Mouse (Mus musculus): ENCODE measurements around the gene Aff1. TPM values are rescaled to one million over a fixed set of nuclear protein-coding genes. Genes with fewer than 3 reads are reported as not detected.
A peak's percentile ranks its signal among the peaks of the same experiment; 100 is the strongest.

Aff1 gene
- total and polyA plus RNA-seq, 2 experiments, result 4.1 to 6.5 TPM

DNA sequence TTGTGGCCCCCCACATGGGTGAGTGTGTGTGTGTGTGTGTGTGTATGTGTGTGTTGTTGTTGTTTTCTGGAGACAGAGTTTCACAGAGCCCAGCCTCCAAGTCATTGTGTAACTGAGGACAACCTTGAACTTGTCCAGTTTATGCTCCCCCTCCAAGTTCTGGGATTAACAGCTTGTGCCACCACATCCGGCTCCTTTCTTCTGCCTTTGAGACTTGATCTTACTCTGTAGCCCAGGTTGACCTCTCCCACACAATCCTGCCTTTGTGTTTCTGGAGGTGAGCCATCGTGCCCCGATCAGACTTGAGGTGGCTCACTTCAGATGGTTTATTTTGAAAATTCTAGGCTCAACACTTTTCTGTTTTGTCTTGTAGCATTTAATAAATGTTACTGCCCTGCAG is 10.3 kb upstream of the Aff1 start:
- no peak overlapping the region for H3K27ac ChIP-seq (replicated peaks; ENCODE audit: insufficient read depth, low read depth, low read length)
- no peaks in the 10 kb centered on the region for H3K79me2 ChIP-seq (ENCODE audit: control insufficient read depth, insufficient read depth, low read length)
- no peaks in the 10 kb centered on the region for H3K4me1 ChIP-seq (ENCODE audit: control insufficient read depth, insufficient read depth, low read length)
- WGBS, result 74% methylated on average over 3 of the region's 3 CpGs
- no peak overlapping the region for H3K9ac ChIP-seq (ENCODE audit: low read depth, low read length)
- TF ChIP-seq CTCF (IDR thresholded peaks at IDR 0.05; ENCODE audit: low read depth, low read length) (no peak), POLR2A (IDR thresholded peaks at IDR 0.05; ENCODE audit: extremely low read depth, insufficient read depth, low read length) (no peak)
- no peaks in the 10 kb centered on the region for H3K27me3 ChIP-seq (ENCODE audit: control insufficient read depth, insufficient read depth, low read length)
- no peaks in the 10 kb centered on the region for H3K36me3 ChIP-seq (ENCODE audit: control insufficient read depth, insufficient read depth, low read length)
- no peak overlapping the region for H3K4me3 ChIP-seq (ENCODE audit: insufficient read depth, low read depth, low read length)
- DNase-seq (ENCODE audit: extremely low read depth, low read depth, low spot score), result no peak

DNA sequence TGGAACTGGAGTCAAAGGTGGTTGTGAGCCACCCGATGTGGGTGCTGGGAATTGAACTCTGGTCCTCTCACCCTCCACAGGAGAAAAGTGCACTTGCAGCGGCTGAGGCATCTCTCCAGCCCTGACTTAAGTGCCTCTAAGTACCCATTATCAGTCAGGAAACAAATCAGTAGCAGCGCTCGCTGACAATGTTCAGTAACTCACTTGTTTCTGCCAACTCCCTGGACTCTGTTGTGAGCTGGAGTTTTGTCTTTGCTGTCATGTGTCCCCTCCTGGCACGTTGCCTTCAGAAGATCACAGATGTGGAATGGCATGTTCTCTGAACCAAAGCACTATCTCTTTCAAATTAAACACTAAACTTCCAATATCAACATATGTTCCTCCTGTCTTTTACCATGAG is 2.5 kb upstream of the Aff1 start:
- Histone ChIP-seq H3K4me1 (ENCODE audit: control insufficient read depth, insufficient read depth, low read length) (no peaks in the 10 kb centered on the region), H3K27ac (replicated peaks; ENCODE audit: insufficient read depth, low read depth, low read length) (no peak overlapping the region), H3K4me3 (ENCODE audit: insufficient read depth, low read depth, low read length) (no peak overlapping the region), H3K36me3 (ENCODE audit: control insufficient read depth, insufficient read depth, low read length) (no peaks in the 10 kb centered on the region), H3K9ac (ENCODE audit: low read depth, low read length) (no peak overlapping the region), H3K79me2 (ENCODE audit: control insufficient read depth, insufficient read depth, low read length) (no peaks in the 10 kb centered on the region), H3K27me3 (ENCODE audit: control insufficient read depth, insufficient read depth, low read length) (no peaks in the 10 kb centered on the region)
- TF ChIP-seq POLR2A (IDR thresholded peaks at IDR 0.05; ENCODE audit: extremely low read depth, insufficient read depth, low read length) (no peak), CTCF (IDR thresholded peaks at IDR 0.05; ENCODE audit: low read depth, low read length) (no peak)
- no peak for DNase-seq (ENCODE audit: extremely low read depth, low read depth, low spot score)
- WGBS, result 87% methylated on average over 5 of the region's 5 CpGs

DNA sequence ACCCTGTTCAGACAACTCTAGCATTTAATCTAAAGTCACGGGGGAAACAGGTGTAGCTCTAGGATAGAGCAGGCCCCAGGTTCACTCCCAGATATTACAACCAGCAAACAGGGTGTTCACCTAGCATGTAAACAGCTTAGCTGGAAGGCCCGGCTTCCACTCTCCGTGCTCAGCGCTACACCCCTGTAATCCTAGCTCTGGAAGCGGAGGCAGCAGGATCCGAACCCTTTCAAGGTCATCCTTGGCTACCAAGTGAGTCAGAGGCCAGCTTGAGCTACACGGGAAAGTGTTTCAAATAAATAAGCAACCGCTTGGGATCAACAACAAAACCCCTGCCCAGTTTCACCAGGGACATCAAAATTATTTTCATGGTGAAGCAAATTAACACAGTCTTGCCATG is 2.0 kb upstream of the Aff1 start:
- Histone ChIP-seq H3K4me3 (ENCODE audit: insufficient read depth, low read depth, low read length) (no peak overlapping the region), H3K9ac (ENCODE audit: low read depth, low read length) (no peak overlapping the region), H3K27me3 (ENCODE audit: control insufficient read depth, insufficient read depth, low read length) (no peaks in the 10 kb centered on the region), H3K4me1 (ENCODE audit: control insufficient read depth, insufficient read depth, low read length) (no peaks in the 10 kb centered on the region), H3K36me3 (ENCODE audit: control insufficient read depth, insufficient read depth, low read length) (no peaks in the 10 kb centered on the region), H3K79me2 (ENCODE audit: control insufficient read depth, insufficient read depth, low read length) (no peaks in the 10 kb centered on the region), H3K27ac (replicated peaks; ENCODE audit: insufficient read depth, low read depth, low read length) (no peak overlapping the region)
- TF ChIP-seq POLR2A (IDR thresholded peaks at IDR 0.05; ENCODE audit: extremely low read depth, insufficient read depth, low read length), result no peak
- TF ChIP-seq CTCF (IDR thresholded peaks at IDR 0.05; ENCODE audit: low read depth, low read length), result no peak
- DNase-seq (ENCODE audit: extremely low read depth, low read depth, low spot score), result no peak
- 86% methylated on average over 8 of the region's 8 CpGs for WGBS

DNA sequence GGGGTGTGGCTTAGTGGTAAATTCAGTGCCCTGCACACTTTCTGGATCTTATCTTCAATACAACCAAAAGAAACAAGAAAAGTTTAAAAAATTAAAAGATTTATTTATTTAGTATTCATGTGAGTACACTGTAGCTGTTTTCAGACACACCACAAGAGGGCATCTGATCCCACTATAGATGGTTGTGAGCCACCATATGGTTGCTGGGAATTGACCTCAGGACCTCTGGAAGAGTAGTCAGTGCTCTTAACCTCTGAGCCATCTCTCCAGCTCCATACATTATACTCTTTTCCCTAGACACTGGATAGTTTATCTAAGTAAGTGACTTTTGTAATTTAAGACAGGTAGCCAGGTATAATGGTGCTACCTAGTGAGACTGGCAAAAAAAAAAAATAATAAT is 1.0 kb upstream of the Aff1 start:
- DNase-seq (ENCODE audit: extremely low read depth, low read depth, low spot score), result no peak
- Histone ChIP-seq H3K27me3 (ENCODE audit: control insufficient read depth, insufficient read depth, low read length) (no peaks in the 10 kb centered on the region), H3K4me3 (ENCODE audit: insufficient read depth, low read depth, low read length) (no peak overlapping the region), H3K79me2 (ENCODE audit: control insufficient read depth, insufficient read depth, low read length) (no peaks in the 10 kb centered on the region), H3K4me1 (ENCODE audit: control insufficient read depth, insufficient read depth, low read length) (no peaks in the 10 kb centered on the region), H3K27ac (replicated peaks; ENCODE audit: insufficient read depth, low read depth, low read length) (no peak overlapping the region), H3K9ac (ENCODE audit: low read depth, low read length) (no peak overlapping the region), H3K36me3 (ENCODE audit: control insufficient read depth, insufficient read depth, low read length) (no peaks in the 10 kb centered on the region)
- TF ChIP-seq POLR2A (IDR thresholded peaks at IDR 0.05; ENCODE audit: extremely low read depth, insufficient read depth, low read length) (no peak), CTCF (IDR thresholded peaks at IDR 0.05; ENCODE audit: low read depth, low read length) (no peak)

DNA sequence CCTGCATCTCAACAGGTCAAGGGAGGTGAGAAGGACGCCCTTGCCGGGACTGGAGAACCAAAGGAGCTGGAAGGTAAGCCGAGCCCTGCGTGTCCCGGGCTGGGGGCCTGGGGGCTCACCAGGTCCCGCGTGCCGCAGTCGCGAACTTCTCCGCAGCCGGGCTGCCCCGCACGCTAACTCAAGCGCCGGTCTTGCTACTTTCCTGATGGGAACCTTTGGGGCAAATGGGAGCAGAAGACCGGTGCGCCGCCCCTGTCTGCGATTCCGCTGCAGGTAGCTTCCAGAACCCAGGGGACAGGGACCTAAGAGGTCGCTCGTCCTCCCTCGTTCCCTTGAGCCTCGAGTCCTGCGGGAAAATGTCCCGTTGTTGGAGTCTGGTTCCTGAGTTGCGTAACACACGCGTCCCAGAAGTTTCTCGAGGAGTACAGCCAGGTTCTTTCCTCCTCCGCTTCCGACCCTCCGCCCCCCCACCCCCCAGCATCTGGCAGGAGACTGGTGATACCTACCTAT is 412 bp downstream of the Aff1 start:
- no peak for TF ChIP-seq POLR2A (IDR thresholded peaks at IDR 0.05; ENCODE audit: extremely low read depth, insufficient read depth, low read length)
- no peak for TF ChIP-seq CTCF (IDR thresholded peaks at IDR 0.05; ENCODE audit: low read depth, low read length)
- peak; percentile 61 for DNase-seq (ENCODE audit: extremely low read depth, low read depth, low spot score)
- no peaks in the 10 kb centered on the region for H3K27me3 ChIP-seq (ENCODE audit: control insufficient read depth, insufficient read depth, low read length)
- no peaks in the 10 kb centered on the region for H3K4me1 ChIP-seq (ENCODE audit: control insufficient read depth, insufficient read depth, low read length)
- no peaks in the 10 kb centered on the region for H3K36me3 ChIP-seq (ENCODE audit: control insufficient read depth, insufficient read depth, low read length)
- no peaks in the 10 kb centered on the region; the same call in 1 of the 2 replicates for H3K79me2 ChIP-seq (ENCODE audit: control insufficient read depth, insufficient read depth, low read length)
- H3K27ac ChIP-seq (replicated peaks; ENCODE audit: insufficient read depth, low read depth, low read length), result peak overlapping the region; percentile 32
- H3K9ac ChIP-seq (ENCODE audit: low read depth, low read length), result peak overlapping the region; percentile 73
- WGBS, result under 1% methylated on average over 34 of the region's 34 CpGs
- H3K4me3 ChIP-seq (ENCODE audit: insufficient read depth, low read depth, low read length), result peak overlapping the region; percentile 68

DNA sequence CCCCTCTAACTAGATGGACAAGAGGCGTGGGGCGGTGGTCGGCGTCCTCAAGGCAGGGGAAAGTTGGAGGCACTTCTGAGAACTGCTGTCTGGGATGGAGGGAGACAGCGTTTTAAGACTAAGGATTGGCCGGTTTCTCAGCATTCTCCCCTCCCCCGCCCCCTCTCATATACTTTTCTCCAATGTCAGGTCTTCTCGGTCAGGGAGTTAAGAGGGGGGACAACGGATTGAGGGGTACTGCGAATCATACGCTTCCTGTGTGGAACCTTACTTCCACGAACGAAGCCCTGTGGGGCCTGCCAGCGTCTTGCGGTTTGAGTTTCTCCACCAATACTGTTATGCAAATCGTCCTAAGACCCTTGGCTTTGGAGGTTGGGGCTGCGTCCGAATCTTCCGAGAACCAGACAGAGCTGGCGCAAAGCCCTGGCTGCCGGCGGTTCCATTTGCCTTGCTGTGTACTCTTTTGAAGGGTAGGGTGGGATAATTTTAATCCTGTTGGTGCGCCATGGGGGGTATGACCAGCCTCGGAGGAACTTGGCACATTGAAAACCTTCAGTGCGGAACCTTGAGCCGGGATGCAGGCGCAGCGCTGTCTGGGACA is 967 bp downstream of the Aff1 start:
- WGBS, result 3% methylated on average over 28 of the region's 28 CpGs
- Histone ChIP-seq H3K27me3 (ENCODE audit: control insufficient read depth, insufficient read depth, low read length) (no peaks in the 10 kb centered on the region), H3K79me2 (ENCODE audit: control insufficient read depth, insufficient read depth, low read length) (no peaks in the 10 kb centered on the region; the same call in 1 of the 2 replicates), H3K4me3 (ENCODE audit: insufficient read depth, low read depth, low read length) (peak overlapping the region; percentile 68), H3K9ac (ENCODE audit: low read depth, low read length) (peak overlapping the region; percentile 73), H3K27ac (replicated peaks; ENCODE audit: insufficient read depth, low read depth, low read length) (no peak overlapping the region), H3K36me3 (ENCODE audit: control insufficient read depth, insufficient read depth, low read length) (no peaks in the 10 kb centered on the region), H3K4me1 (ENCODE audit: control insufficient read depth, insufficient read depth, low read length) (no peaks in the 10 kb centered on the region)
- TF ChIP-seq POLR2A (IDR thresholded peaks at IDR 0.05; ENCODE audit: extremely low read depth, insufficient read depth, low read length) (no peak), CTCF (IDR thresholded peaks at IDR 0.05; ENCODE audit: low read depth, low read length) (no peak)
- DNase-seq (ENCODE audit: extremely low read depth, low read depth, low spot score), result no peak

Data from liver, adult 2 months (tissue).